Mouse (Mus musculus): ENCODE data around the gene Olfr433.
A peak's percentile ranks its signal among the peaks of the same experiment; 100 is the strongest.
"Not testable (repeated sequence)": the region's sequence is repeated elsewhere in the genome, so short reads cannot be mapped to it uniquely, and the experiment has no call there.

The Olfr433 gene

GRCm38 (mm10) chr1:174040523-174041177 lies at the start of gene Olfr433:
Gene Olfr433 (plus strand): TSS chr1:174040705.
- ATAC-seq (ENCODE audit: insufficient number of reproducible peaks, low FRiP score, low TSS enrichment), result no peak

DNA sequence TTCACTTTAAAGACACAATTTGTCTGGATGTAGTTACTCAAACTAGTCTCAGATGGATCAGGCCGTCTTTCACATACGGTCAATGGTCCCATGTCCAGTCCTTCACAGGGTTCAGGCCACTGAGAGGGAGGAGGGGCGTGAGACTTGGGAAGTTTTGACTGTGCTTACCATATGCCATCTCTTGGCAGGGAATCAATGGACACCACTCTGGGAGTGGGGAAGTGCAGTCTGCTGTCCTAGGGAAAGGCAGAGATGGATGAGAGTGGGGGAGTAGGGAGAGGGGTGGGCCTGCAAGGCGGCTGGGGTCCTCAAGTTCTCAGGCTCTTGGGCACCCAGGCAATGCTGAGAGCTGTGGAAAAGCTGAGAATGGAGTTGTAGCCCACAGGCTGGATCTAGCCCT lies 45.5 kb upstream of the Olfr433 start:
- ATAC-seq (ENCODE audit: insufficient number of reproducible peaks, low FRiP score, low TSS enrichment), result 0 out of 2 replicates have a peak, but pooled peaks have one; percentile 10

DNA sequence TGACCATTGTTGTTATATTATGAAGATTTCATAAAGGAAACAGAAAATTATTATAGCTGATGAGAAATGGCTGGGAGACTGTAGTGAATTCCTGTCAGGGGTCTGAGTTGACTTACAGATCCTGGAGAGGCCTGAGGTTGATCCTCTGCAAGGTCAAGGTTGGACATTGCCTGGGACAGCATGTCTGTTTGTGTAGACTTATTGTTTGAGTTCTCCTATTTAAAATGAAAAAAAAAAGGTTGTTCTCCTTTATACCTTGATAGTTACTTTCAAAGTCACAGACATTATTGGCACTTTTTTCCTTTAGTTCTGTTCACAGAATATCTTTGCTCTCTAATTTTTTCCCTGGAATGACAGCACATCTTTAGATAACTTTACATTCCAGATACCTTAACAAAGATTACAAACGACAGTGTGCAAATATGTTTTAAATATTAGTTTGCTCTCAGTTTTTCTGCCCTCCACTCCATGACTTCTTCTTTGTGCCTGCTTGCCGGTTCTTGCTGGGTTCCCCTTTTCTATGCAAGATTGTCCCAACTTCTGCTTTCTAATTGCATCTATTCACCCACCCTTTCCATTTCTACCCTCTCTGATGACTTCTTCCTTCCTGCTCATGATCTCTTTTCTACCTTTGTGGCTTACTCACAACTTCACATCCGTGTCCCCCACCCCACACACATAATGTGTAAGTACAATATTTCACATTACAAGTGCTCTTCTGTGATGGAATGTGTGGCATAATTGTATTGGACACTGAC lies 36.0 kb upstream of the Olfr433 start:
- not testable (repeated sequence) for ATAC-seq (ENCODE audit: insufficient number of reproducible peaks, low FRiP score, low TSS enrichment)

DNA sequence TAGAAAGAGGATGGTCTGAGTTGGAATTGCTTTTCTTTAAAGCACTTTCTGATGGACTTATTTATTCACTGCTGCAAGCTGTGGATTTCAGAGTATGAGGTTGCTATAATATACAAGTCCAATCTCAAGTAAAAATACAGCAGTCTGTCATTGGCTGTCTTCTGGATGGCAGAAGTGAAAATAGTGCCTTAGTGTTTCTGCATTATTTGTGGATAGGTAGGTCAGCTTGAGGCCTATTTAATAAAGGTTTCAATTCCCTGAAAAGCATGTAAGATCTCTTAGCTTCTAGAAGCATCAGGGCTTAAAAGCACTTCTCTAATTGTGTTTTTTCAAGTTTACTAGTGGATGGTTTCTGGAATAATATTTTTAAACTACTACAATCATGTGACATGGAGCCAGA lies 33.5 kb upstream of the Olfr433 start:
- not testable (repeated sequence) for ATAC-seq (ENCODE audit: insufficient number of reproducible peaks, low FRiP score, low TSS enrichment)

DNA sequence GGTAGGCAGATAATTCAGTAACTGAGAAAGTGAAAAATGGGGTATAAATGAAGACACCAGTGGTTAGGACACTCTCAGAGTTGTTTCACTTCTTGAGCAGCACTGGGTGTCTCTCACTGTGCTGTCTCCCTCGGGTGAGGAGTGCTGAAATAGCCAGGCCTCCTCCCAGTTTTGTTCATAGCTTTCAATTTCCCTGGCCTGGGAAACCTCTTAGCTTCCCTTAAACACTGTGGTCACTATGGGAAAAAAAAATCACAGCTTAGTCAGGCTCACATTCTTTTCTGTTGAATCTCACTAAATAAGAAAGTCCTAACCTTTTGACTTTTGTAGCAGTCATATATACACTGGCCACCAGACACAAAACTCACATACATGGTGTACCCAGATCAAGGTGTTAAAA lies 8.8 kb upstream of the Olfr433 start, which contains the start of gene Ifi205:
Gene Ifi205 (minus strand): TSS at position 113 of the 400 bp plus-strand sequence.
- ATAC-seq (ENCODE audit: insufficient number of reproducible peaks, low FRiP score, low TSS enrichment), result no peak

GRCm38 (mm10) chr1:174035841-174036240 lies 4.7 kb upstream of the Olfr433 start:
- no peak for ATAC-seq (ENCODE audit: insufficient number of reproducible peaks, low FRiP score, low TSS enrichment)

- no peak for ATAC-seq (ENCODE audit: insufficient number of reproducible peaks, low FRiP score, low TSS enrichment)
These were observed 2.0 kb upstream of the Olfr433 start for GRCm38 (mm10) chr1:174038480-174038879.

GRCm38 (mm10) chr1:174042091-174042884 lies 1.8 kb downstream of the Olfr433 start:
- ATAC-seq (ENCODE audit: insufficient number of reproducible peaks, low FRiP score, low TSS enrichment), result not testable (repeated sequence)

- ATAC-seq (ENCODE audit: insufficient number of reproducible peaks, low FRiP score, low TSS enrichment), result no peak
These were observed 3.9 kb downstream of the Olfr433 start for GRCm38 (mm10) chr1:174044431-174044830.

- not testable (repeated sequence) for ATAC-seq (ENCODE audit: insufficient number of reproducible peaks, low FRiP score, low TSS enrichment)
These were observed 7.7 kb downstream of the Olfr433 start for GRCm38 (mm10) chr1:174048227-174048626.

- no peak for ATAC-seq (ENCODE audit: insufficient number of reproducible peaks, low FRiP score, low TSS enrichment)
These were observed 8.4 kb downstream of the Olfr433 start, which contains the start of gene Olfr432 for GRCm38 (mm10) chr1:174048893-174049292. Gene Olfr432 (plus strand): TSS chr1:174049205.

- not testable (repeated sequence) for ATAC-seq (ENCODE audit: insufficient number of reproducible peaks, low FRiP score, low TSS enrichment)
These were observed 8.9 kb downstream of the Olfr433 start for GRCm38 (mm10) chr1:174049357-174049756.

GRCm38 (mm10) chr1:174050532-174050931 lies 10.0 kb downstream of the Olfr433 start:
- ATAC-seq (ENCODE audit: insufficient number of reproducible peaks, low FRiP score, low TSS enrichment), result no peak

- no peak for ATAC-seq (ENCODE audit: insufficient number of reproducible peaks, low FRiP score, low TSS enrichment)
These were observed 11.0 kb downstream of the Olfr433 start for GRCm38 (mm10) chr1:174051515-174051914.

DNA sequence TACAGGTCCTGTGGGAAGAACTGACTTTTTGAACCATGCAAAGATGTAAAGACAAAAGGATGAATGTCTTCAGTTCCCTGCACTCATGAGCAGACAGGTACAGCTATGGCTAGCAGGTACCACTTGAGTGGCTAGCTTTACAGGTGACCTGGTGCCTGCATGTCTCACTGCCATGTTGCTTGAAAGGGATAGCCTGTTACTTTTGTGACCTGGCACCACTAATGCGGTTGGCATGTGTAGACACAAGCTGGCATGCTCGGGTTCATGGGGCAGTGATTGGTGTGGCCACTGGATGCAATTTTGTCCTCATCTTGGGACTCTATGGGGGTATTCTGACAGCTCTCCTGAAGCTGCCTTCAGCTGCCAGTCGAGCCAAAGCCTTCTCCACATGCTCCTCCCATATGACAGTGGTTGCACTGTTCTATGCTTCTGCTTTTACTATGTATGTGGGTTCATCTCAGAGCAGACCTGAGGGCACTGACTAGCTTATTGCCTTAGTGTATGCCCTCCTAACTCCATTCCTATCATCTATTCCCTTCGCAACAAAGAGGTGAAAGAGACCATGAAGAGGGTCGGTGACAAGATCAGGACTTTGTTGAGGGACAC lies 11.5 kb downstream of the Olfr433 start:
- ATAC-seq (ENCODE audit: insufficient number of reproducible peaks, low FRiP score, low TSS enrichment), result no peak

DNA sequence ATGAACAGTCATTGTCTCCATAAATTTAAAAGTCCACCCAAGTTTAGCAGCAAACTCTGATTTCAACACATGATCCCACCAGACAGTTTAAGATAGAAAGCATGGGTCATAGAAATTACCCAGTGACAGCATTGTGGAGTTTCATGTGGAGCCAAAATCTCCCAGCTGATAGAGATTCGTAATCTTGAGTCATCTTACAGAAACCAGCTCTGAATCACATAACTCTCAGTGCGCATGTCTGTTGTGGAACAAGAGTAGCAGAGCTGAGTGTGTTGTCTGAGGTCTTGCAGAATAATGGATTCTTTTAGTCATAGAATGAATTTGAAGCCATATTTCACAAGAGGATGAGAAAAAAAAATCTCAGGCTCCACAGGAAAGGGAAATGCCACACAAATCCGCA lies 12.5 kb downstream of the Olfr433 start:
- no peak for ATAC-seq (ENCODE audit: insufficient number of reproducible peaks, low FRiP score, low TSS enrichment)

DNA sequence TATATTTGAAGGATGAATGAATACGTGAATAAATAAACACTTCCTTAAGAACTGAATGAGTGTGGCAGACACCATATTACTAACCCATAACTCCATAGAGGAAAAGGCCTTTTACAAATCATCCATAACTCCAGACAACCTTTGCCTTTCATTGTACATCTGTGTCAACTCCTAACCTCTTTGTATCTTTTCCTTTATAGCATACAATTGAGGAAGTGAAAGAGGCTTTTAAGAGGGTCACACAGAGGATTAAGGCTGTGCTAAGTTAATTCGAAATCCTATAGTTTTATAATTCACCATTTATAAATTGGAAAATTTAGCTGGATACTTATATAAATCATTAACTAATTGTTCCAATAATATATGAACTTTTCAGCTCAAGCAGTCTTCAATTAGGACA lies 14.7 kb downstream of the Olfr433 start:
- no peak for ATAC-seq (ENCODE audit: insufficient number of reproducible peaks, low FRiP score, low TSS enrichment)

DNA sequence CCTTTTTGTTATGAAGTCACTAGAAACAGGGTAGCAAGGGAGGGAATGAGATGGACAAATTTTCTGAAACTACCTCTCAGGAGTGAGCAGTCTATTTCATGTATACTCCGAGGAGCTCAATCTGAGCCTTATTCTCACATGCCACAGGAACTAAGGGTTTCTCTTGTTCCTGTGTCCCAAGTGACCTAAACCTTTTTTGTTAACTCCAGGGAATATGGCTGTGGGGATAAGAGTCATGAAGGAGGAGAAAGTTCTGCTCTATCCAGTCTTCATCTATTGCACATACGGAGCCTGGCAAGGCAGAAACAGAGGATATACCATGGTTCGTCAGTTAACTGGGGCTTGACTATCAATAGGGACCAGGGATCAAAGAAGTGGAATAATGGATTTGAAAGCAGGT lies 25.8 kb downstream of the Olfr433 start, which contains the start of gene Olfr430:
Gene Olfr430 (plus strand): TSS at position 301 of the 400 bp plus-strand sequence.
- ATAC-seq (ENCODE audit: insufficient number of reproducible peaks, low FRiP score, low TSS enrichment), result no peak

DNA sequence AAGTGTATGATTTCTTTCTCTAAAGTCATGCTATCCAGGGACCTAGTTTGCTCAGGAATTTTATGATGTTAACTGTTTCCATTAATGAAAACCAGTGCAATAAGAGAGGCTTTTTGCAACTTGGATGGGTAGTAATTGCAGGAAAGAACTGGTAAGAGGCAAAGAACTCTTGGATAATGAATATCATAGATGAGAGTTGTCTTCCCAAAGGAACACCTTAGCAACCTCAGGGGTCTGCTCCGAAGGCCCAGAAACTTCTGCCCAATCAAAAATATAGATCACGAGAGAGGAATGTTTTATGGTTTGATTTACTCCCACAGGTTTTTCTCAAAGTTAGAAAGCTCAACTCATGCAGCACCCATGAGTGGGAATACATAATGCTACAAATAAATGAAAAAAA lies 43.5 kb downstream of the Olfr433 start, which contains the start of gene Olfr429:
Gene Olfr429 (plus strand): TSS at position 301 of the 400 bp plus-strand sequence.
- ATAC-seq (ENCODE audit: insufficient number of reproducible peaks, low FRiP score, low TSS enrichment), result no peak

All from cerebellum, adult (tissue).